Mouse (Mus musculus) brain, embryonic 14.5 days (tissue): Measurements from ENCODE around the gene Isoc2b. TPM values are rescaled to one million over a fixed set of nuclear protein-coding genes. Genes with fewer than 3 reads are reported as not detected.
A peak's percentile ranks its signal among the peaks of the same experiment; 100 is the strongest.
"Not testable (repeated sequence)": the region's sequence is repeated elsewhere in the genome, so short reads cannot be mapped to it uniquely, and the experiment has no call there.

Source experiments
- DNase-seq: peaks from one replicate; pipeline ENCODE4 v3.0.0-alpha.2; 2011; ENCODE audit warnings: low read depth
- CTCF ChIP-seq: fragments of 200-500 bp; IDR thresholded peaks from 2 replicates; pipeline ENCODE4 v1.5.1; 2012; ENCODE audit warnings: inconsistent platforms, mild to moderate bottlenecking, moderate library complexity, borderline replicate concordance; ENCODE audit not compliant: insufficient read depth, insufficient read length; ENCODE audit errors: extremely low read depth
- POLR2A ChIP-seq: fragments of 200-500 bp; IDR thresholded peaks from 2 replicates; pipeline ENCODE4 v1.6.1; 2012; ENCODE audit warnings: mild to moderate bottlenecking, inconsistent platforms, borderline replicate concordance; ENCODE audit not compliant: poor library complexity, insufficient read depth, insufficient read length, severe bottlenecking; ENCODE audit errors: extremely low read depth
- polyA plus RNA-seq: library from polyadenylated mRNA; depleted of rRNA; stranded (reverse); fragments of >200 nt; gene quantifications from 2 replicates; pipeline ENCODE4 v1.2.3, GENCODE M21; 2012

Gene Isoc2b
- polyA plus RNA-seq, 1 experiment = 2.6 TPM

DNA sequence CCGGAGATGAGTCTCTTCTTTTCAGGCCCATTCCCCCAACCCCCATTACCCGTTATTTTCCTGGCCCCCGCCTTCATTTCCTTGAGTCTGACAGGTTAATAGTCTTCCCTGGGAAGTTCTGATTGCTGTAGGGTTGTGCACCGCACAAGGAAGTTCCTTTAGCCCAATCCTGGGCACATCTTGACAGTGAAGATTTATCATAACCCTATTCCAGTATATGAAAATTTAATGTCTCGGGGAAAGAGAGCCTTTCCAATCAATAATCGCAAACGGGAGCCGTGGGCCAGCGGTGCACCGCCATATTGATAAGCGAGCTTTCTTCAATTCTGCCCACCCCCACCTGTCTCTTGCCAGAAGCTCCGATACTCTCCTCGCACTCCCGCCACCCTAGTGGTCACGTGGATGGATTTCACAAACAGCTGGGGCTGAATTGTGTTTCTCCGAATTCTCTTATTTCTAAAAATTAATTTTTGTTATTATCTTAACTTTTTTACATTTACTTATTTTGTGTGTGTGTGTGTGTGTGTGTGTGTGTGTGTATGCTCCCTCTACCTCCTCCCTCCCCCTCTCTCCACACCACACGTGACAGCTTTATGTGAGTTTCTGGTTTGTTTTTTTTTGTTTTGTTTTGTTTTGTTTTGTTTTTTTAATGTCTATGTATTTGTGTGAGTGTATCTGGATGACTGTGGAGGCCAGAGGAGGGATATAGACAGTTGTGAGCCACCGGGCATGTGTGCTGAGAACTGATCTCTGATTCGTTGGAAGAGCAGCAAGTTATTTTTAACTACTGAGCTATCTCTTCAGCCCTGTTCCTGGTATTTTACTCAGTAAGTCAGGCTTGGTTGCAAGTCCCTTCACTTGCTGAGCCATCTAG, 29.8 kb upstream of the Isoc2b start:
- TF ChIP-seq CTCF (peak; percentile 15; the same call in 1 of the 2 replicates), POLR2A (no peak)
- DNase-seq = peak; percentile 65

- peak; percentile 48 for DNase-seq
Measured at GRCm38 (mm10) chr7:4898851-4899648, 29.0 kb upstream of the Isoc2b start.

DNA sequence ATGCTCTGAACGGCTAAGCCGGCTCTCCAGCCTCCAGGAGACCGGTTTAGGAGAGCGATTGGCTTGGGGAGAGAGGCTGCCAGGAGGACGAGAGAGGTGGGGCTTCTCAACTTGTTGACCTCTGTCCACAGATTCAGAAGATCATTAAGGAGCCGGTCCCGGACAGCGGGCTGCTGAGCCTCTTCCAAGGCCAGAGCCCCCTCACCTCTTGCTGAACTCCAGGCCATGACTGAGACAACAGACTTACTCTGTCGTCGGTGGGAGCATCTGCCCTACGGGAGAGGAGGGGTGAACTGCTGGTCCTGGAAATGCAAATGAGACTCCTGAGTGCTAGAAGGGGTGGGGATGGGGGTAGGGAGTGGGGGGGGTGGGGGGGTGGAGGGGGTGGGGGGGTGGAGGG, 25.1 kb upstream of the Isoc2b start:
- no peak for DNase-seq
- TF ChIP-seq CTCF (no peak), POLR2A (no peak)

More at GRCm38 (mm10) chr7:4898851-4899648, 29.0 kb upstream of the Isoc2b start:
- TF ChIP-seq CTCF (no peak), POLR2A (no peak)

- no peak for TF ChIP-seq POLR2A
- no peak for TF ChIP-seq CTCF
- DNase-seq = no peak
Measured at GRCm38 (mm10) chr7:4886680-4887079, 16.6 kb upstream of the Isoc2b start.

DNA sequence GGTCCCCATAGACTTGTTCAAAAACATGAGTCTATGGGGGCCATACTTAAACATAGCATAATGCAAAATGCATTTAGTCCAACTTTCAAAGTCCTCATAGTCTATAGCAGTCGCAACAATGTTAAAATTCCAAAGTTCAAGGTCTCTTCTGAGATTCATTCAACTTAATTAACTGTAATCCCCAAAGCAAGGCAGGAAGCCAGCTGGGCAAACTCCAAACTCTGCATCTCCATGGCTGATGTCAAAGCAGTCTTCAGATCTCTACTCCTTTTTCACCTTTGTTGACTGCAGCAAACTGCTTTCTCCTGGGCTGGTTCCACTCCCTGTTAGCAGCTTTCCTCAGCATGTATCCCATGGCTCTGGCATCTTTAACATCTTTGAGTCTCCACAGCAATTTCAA, 9.0 kb upstream of the Isoc2b start:
- DNase-seq = not testable (repeated sequence)

- TF ChIP-seq CTCF = peak; percentile 15; the same call in 1 of the 2 replicates
- no peak for TF ChIP-seq POLR2A
- DNase-seq = no peak
Measured at GRCm38 (mm10) chr7:4878186-4878585, 8.1 kb upstream of the Isoc2b start.

- no peak for TF ChIP-seq POLR2A
- no peak for TF ChIP-seq CTCF
- DNase-seq = no peak
Measured at GRCm38 (mm10) chr7:4877226-4877625, 7.2 kb upstream of the Isoc2b start.

- DNase-seq = peak; percentile 98
- TF ChIP-seq CTCF (no peak), POLR2A (no peak)
Measured at GRCm38 (mm10) chr7:4876753-4877221, 6.7 kb upstream of the Isoc2b start, which contains the start of gene Isoc2a. Gene Isoc2a, plus strand, starts transcription at chr7:4877153.

DNA sequence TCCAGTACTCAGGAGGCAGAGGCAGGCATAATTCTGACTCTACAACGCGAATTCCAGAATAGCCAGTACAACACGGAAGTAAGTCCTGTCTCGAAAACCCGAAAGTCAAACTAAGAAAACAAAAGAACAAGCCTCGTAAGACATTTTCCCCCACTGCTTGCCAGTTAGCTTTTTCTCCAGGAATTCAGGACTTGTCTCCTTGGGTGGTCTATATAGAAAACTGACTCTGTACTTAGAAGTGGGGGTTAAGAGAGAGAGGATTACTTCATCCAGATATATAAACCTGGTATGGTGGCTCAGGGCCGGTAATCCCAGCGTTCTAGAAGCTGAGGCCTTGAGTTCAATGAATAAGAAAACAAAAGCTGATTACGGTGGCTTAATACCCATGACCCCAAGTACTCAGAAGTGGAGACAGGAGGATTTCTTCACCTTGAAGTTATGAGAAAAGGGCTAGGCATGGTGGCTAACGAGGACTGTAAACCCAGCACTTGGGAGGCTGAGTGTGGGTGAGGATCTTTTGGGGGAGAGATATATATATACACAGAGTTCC, 3.4 kb downstream of the Isoc2b start:
- DNase-seq = no peak
- TF ChIP-seq POLR2A (no peak), CTCF (no peak)

DNA sequence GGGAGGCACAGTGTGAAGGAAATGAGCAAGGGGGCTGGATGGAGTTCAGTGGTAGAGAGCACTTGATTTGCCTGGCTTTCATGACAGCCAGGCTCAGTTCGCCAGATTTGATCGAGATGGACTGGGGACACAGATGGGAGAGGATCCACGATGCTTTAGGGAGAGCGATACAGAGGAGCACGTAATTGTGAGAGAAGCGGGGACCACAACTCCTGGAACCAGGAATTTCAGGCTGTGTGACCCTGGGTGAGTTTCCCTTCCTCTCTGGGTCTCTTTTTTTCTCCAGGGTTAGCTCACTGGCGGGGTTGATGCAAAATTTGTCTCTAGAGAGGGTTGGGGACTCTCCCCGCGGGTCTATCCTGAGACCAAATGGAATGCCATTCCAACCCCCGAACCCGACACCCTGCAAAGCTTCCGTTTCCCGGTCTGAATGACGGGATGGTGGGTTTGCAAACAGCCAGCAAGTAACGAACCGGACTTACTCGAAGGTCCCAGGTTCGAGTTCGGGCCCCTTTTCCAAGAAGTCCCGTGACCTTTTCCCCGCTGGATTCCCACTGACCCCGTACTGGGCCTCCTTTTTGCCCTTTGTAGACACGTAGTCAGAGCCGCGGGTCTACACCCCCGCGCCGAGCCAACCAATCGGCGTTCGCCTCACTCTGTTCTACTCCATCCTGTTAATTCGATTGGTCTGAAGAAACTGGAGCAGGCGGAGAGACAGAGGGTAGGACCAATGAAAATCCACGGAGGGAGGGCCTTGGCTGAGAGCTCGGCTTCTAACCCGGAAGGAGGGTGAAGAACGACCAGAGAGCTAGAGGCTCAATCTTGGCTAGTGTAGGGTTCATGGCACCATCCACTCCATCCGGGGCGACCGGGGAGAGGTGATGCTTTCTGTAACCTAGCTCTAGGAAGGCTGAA, 4.2 kb downstream of the Isoc2b start:
- TF ChIP-seq CTCF (no peak), POLR2A (peak; percentile 70; the same call in 1 of the 2 replicates)
- peak; percentile 99 for DNase-seq

DNA sequence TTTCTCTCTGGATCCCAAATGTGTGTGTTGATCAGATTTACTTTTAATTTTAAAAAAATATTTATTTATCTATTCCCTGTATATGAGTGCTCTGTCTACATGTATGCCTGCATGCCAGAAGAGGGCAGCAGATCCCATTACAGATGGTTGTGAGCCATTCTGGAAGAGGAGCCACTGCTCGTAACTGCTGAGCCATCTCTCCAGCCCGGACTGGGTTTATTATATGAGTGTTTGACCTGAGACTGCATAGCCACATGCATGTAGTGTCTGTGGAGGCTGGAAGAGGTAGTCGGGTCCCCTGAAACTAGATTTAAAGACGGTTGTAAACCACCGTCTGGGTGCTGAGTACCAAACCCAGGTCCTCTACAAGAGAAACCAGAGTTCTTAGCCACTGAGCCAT, 5.0 kb downstream of the Isoc2b start:
- TF ChIP-seq POLR2A (no peak), CTCF (peak; percentile 36; the same call in 1 of the 2 replicates)
- peak; percentile 62 for DNase-seq
